Mouse (Mus musculus): ENCODE results near the gene Rbfox2.

Rbfox2 gene

GRCm38 (mm10) chr15:77225274-77225673 lies 81.5 kb downstream of the Rbfox2 start:
- DNase-seq, result no peak

- no peak for DNase-seq
Measured at GRCm38 (mm10) chr15:77220833-77221232, 86.0 kb downstream of the Rbfox2 start.

- DNase-seq, result no peak
Measured at GRCm38 (mm10) chr15:77220137-77220536, 86.7 kb downstream of the Rbfox2 start.

- DNase-seq, result no peak
Measured at GRCm38 (mm10) chr15:77219571-77219970, 87.2 kb downstream of the Rbfox2 start.

- DNase-seq, result no peak
Measured at GRCm38 (mm10) chr15:77218007-77218406, 88.8 kb downstream of the Rbfox2 start.

GRCm38 (mm10) chr15:77217523-77217922 lies 89.3 kb downstream of the Rbfox2 start:
- DNase-seq, result no peak

GRCm38 (mm10) chr15:77216704-77217103 lies 90.1 kb downstream of the Rbfox2 start:
- no peak for DNase-seq

- no peak for DNase-seq
Measured at GRCm38 (mm10) chr15:77215178-77215800, 91.5 kb downstream of the Rbfox2 start.

GRCm38 (mm10) chr15:77214410-77215107 lies 92.2 kb downstream of the Rbfox2 start:
- no peak for DNase-seq

- no peak for DNase-seq
Measured at GRCm38 (mm10) chr15:77213829-77214228, 93.0 kb downstream of the Rbfox2 start.

- no peak for DNase-seq
Measured at GRCm38 (mm10) chr15:77212818-77213217, 94.0 kb downstream of the Rbfox2 start.

GRCm38 (mm10) chr15:77212217-77212757 lies 94.5 kb downstream of the Rbfox2 start:
- no peak for DNase-seq

GRCm38 (mm10) chr15:77206996-77207395 lies 99.8 kb downstream of the Rbfox2 start:
- no peak for DNase-seq

- DNase-seq, result no peak
Measured at GRCm38 (mm10) chr15:77204951-77205350, 101.9 kb downstream of the Rbfox2 start.

- no peak for DNase-seq
Measured at GRCm38 (mm10) chr15:77203255-77203981, 103.4 kb downstream of the Rbfox2 start.

GRCm38 (mm10) chr15:77202881-77203254 lies 103.9 kb downstream of the Rbfox2 start:
- no peak for DNase-seq

- no peak for DNase-seq
Measured at GRCm38 (mm10) chr15:77202223-77202622, 104.6 kb downstream of the Rbfox2 start.

- DNase-seq, result no peak
Measured at GRCm38 (mm10) chr15:77196827-77197226, 110.0 kb downstream of the Rbfox2 start.

GRCm38 (mm10) chr15:77196001-77196400 lies 110.8 kb downstream of the Rbfox2 start:
- no peak for DNase-seq

GRCm38 (mm10) chr15:77192154-77192935 lies 114.5 kb downstream of the Rbfox2 start:
- DNase-seq, result no peak

GRCm38 (mm10) chr15:77186096-77186495 lies 120.7 kb downstream of the Rbfox2 start:
- DNase-seq, result no peak

GRCm38 (mm10) chr15:77185614-77186013 lies 121.2 kb downstream of the Rbfox2 start:
- no peak for DNase-seq

- no peak for DNase-seq
Measured at GRCm38 (mm10) chr15:77182800-77183199, 124.0 kb downstream of the Rbfox2 start.

Measured in layer of hippocampus, adult 9-11 months (tissue).